Mouse (Mus musculus) neural tube, embryonic 11.5 days (tissue): ENCODE data around the gene AI413582. TPM values are rescaled to one million over a fixed set of nuclear protein-coding genes. Genes with fewer than 3 reads are reported as not detected.
A peak's percentile ranks its signal among the peaks of the same experiment; 100 is the strongest.

Experiments
- ATAC-seq: fragments of 200-750 bp; cut with Nextera tagmentation; 2 replicates; pipeline ENCODE4 v1.8.0; 2017; ENCODE audit warnings: moderate number of reproducible peaks, mild to moderate bottlenecking, moderate TSS enrichment, moderate library complexity; ENCODE audit not compliant: insufficient read depth, low FRiP score, low TSS enrichment
- DNase-seq: peaks from one replicate; pipeline ENCODE4 v3.0.0-alpha.2; 2015; ENCODE audit warnings: low spot score
- H3K27ac ChIP-seq: fragments of 300-500 bp; sonication (generic); 2 replicates; pipeline ENCODE4 v1.5.1; 2014; ENCODE audit warnings: low read depth, mild to moderate bottlenecking, low read length
- H3K27me3 ChIP-seq: fragments of 300-500 bp; sonication (generic); 2 replicates; pipeline ENCODE4 v1.6.1; 2014; ENCODE audit warnings: mild to moderate bottlenecking, low read length, mixed read lengths; ENCODE audit not compliant: control insufficient read depth, insufficient read depth
- H3K36me3 ChIP-seq: fragments of 300-500 bp; sonication (generic); 2 replicates; pipeline ENCODE4 v1.6.1; 2014; ENCODE audit warnings: mild to moderate bottlenecking, low read length, moderate library complexity, mixed read lengths; ENCODE audit not compliant: control insufficient read depth, insufficient read depth
- H3K4me1 ChIP-seq: fragments of 300-500 bp; sonication (generic); 2 replicates; pipeline ENCODE4 v1.6.1; 2014; ENCODE audit warnings: low read length, mixed read lengths; ENCODE audit not compliant: control insufficient read depth, insufficient read depth
- H3K4me2 ChIP-seq: fragments of 300-500 bp; sonication (generic); 2 replicates; pipeline ENCODE4 v1.6.1; 2014; ENCODE audit warnings: low read depth, mild to moderate bottlenecking, moderate library complexity
- H3K4me3 ChIP-seq: fragments of 300-500 bp; sonication (generic); 2 replicates; pipeline ENCODE4 v1.5.1; 2014; ENCODE audit warnings: low read depth, low read length
- H3K9ac ChIP-seq: fragments of 300-500 bp; sonication (generic); 2 replicates; pipeline ENCODE4 v1.6.1; 2014; ENCODE audit warnings: mild to moderate bottlenecking, low read length
- H3K9me3 ChIP-seq: fragments of 300-500 bp; sonication (generic); 2 replicates; pipeline ENCODE4 v1.6.1; 2016; ENCODE audit warnings: low read length; ENCODE audit not compliant: control insufficient read depth
- WGBS: fragments of 180-500 bp; shearing (Covaris S2); extraction: QIAGEN DNeasy Blood & Tissue Kit; methylation state at CpG from one replicate; pipeline ENCODE4 v1.1.7; 2014; 5-methylcytosine and 5-hydroxymethylcytosine counted together
- polyA plus RNA-seq: library from polyadenylated mRNA; unstranded; fragments of >200 nt; fragmentation: Nextera tagmentation; extraction: Ambion mirVana; gene quantifications from 2 replicates; pipeline ENCODE4 v1.2.1, GENCODE M21; 2014

Gene AI413582
- polyA plus RNA-seq, 1 experiment from 2014 or later: 24.4 TPM

GRCm38 (mm10) chr17:27521303-27521702 is 44.3 kb downstream of the AI413582 start, which contains the start of gene Grm4:
Grm4 (minus strand) TSS chr17:27521403.
- Histone ChIP-seq H3K4me3 (no peak within 1 kb of the TSS), H3K36me3 (no peaks in the 10 kb centered on the region), H3K4me1 (peaks cover 8% of the 10 kb centered on the region; the same call in 1 of the 2 replicates), H3K4me2 (no peak within 1 kb of the TSS), H3K9me3 (no peaks in the 10 kb centered on the region), H3K27ac (no peak within 1 kb of the TSS), H3K27me3 (peaks cover 7% of the 10 kb centered on the region), H3K9ac (no peak within 1 kb of the TSS)
- WGBS: 69% methylated on average over 5 of the region's 5 CpGs
- ATAC-seq (no peak), DNase-seq (no peak)

GRCm38 (mm10) chr17:27520557-27520956 is 45.0 kb downstream of the AI413582 start:
- no peak overlapping the region for H3K4me3 ChIP-seq
- peaks cover 8% of the 10 kb centered on the region; the same call in 1 of the 2 replicates for H3K4me1 ChIP-seq
- H3K27me3 ChIP-seq: peaks cover 9% of the 10 kb centered on the region
- no peaks in the 10 kb centered on the region for H3K9me3 ChIP-seq
- no peaks in the 10 kb centered on the region for H3K36me3 ChIP-seq
- H3K27ac ChIP-seq: no peak overlapping the region
- DNase-seq (peak; percentile 85), ATAC-seq (no peak)
- H3K4me2 ChIP-seq: no peak overlapping the region
- WGBS: 1% methylated on average over 27 of the region's 27 CpGs
- no peak overlapping the region for H3K9ac ChIP-seq

- H3K4me2 ChIP-seq: no peak overlapping the region
- H3K9ac ChIP-seq: no peak overlapping the region
- 36% methylated on average over 15 of the region's 15 CpGs for WGBS
- H3K9me3 ChIP-seq: no peaks in the 10 kb centered on the region
- H3K4me3 ChIP-seq: no peak overlapping the region
- no peak for ATAC-seq
- H3K27me3 ChIP-seq: peaks cover 22% of the 10 kb centered on the region
- no peaks in the 10 kb centered on the region for H3K36me3 ChIP-seq
- H3K4me1 ChIP-seq: peaks cover 8% of the 10 kb centered on the region; the same call in 1 of the 2 replicates
- no peak overlapping the region for H3K27ac ChIP-seq
- peak; percentile 61 for DNase-seq
Measured at GRCm38 (mm10) chr17:27518700-27519595, 46.6 kb downstream of the AI413582 start.

- WGBS: 28% methylated on average over 9 of the region's 9 CpGs
- H3K9me3 ChIP-seq: no peaks in the 10 kb centered on the region
- ATAC-seq: no peak
- peaks cover 8% of the 10 kb centered on the region; the same call in 1 of the 2 replicates for H3K4me1 ChIP-seq
- no peak overlapping the region for H3K4me2 ChIP-seq
- H3K27me3 ChIP-seq: peaks cover 29% of the 10 kb centered on the region
- H3K36me3 ChIP-seq: no peaks in the 10 kb centered on the region
- no peak for DNase-seq
- no peak overlapping the region for H3K27ac ChIP-seq
- H3K9ac ChIP-seq: no peak overlapping the region
- no peak overlapping the region for H3K4me3 ChIP-seq
Measured at GRCm38 (mm10) chr17:27518296-27518695, 47.3 kb downstream of the AI413582 start.

- H3K36me3 ChIP-seq: no peaks in the 10 kb centered on the region
- peaks cover 54% of the 10 kb centered on the region for H3K27me3 ChIP-seq
- H3K4me3 ChIP-seq: peak overlapping the region; percentile 57
- no peak overlapping the region for H3K9ac ChIP-seq
- WGBS: 27% methylated on average over 27 of the region's 27 CpGs
- H3K9me3 ChIP-seq: no peaks in the 10 kb centered on the region
- ATAC-seq: no peak
- H3K4me2 ChIP-seq: peak overlapping the region; percentile 97
- DNase-seq: no peak
- H3K27ac ChIP-seq: no peak overlapping the region
- peaks cover 15% of the 10 kb centered on the region for H3K4me1 ChIP-seq
Measured at GRCm38 (mm10) chr17:27513916-27514762, 51.4 kb downstream of the AI413582 start.

Other genes starting within 250 kb of the AI413582 start
- gene Grm4, start 44.4 kb downstream of the AI413582 start, polyA plus RNA-seq: 1.8 and 2.5 TPM in 2 replicates
- 425 and 456 TPM in 2 replicates for gene Hmga1, start 9.3 kb downstream of the AI413582 start, polyA plus RNA-seq
- 41.8 and 49.3 TPM in 2 replicates for gene Nudt3, start 57.7 kb upstream of the AI413582 start, polyA plus RNA-seq
- not detected in 2 replicates for gene RPS10-NUDT3, start 69.5 kb upstream of the AI413582 start, polyA plus RNA-seq
- gene Rps10, start 70.9 kb upstream of the AI413582 start, polyA plus RNA-seq: 695 and 722 TPM in 2 replicates
- gene Pacsin1, start 89.8 kb upstream of the AI413582 start, polyA plus RNA-seq: 4.3 and 5.4 TPM in 2 replicates
- not detected in 2 replicates for gene Spdef, start 163.2 kb upstream of the AI413582 start, polyA plus RNA-seq